Mouse (Mus musculus): Measurements from ENCODE around the gene Ccdc113. TPM values are rescaled to one million over a fixed set of nuclear protein-coding genes. Genes with fewer than 3 reads are reported as not detected.
A peak's percentile ranks its signal among the peaks of the same experiment; 100 is the strongest.

Ccdc113 gene
- polyA plus RNA-seq (2015; fragmentation: Nextera tagmentation; extraction: Ambion mirVana) = 1.9 and 3.0 TPM in 2 replicates

DNA sequence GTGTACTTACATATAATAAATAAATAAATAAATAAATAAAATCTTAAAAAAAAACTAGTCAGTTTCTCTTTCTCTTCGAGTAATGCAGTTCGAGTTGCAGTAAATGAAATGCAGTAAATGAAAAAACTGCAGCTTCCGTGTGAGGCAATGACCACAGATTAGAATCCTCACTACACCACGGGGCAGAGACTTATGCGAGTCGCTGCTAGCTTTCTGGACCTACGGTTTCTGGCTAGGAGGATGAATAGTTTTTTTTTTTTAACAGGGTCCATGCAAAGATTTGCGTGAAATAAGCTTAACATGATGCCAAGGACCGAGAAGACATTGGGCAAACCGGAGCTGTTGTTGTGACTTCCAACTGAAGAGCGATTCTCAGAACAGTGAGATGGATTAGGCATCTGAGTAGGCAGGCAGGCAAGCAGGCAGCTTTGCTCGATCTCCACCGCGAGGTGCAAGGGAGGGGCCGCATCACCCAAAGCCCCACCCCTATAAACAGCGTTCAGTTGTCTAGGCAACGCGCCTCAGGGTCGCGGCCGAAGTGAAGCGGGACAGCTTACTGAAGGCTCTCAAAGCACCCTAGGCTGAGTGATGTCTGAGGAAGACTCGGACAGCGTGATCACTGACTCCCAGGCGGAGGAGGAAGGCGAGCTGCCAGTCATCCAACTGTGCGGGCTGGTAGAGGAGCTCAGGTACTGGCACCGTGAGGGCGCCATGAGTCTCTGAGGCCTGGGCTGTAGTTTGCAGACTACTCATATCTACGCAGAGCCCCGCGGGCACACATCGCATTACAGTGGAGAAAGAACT is at the start of gene Ccdc113:
Ccdc113 (plus strand) TSS at position 502 of the 804 bp plus-strand sequence.
- peak; percentile 86 for ATAC-seq (ENCODE audit: low FRiP score)
- H3K9ac ChIP-seq = peak within 1 kb of the TSS; percentile 71
- no peaks in the 10 kb centered on the region for H3K27me3 ChIP-seq
- WGBS = 8% methylated on average over 33 of the region's 33 CpGs
- no peaks in the 10 kb centered on the region for H3K9me3 ChIP-seq
- H3K36me3 ChIP-seq = no peaks in the 10 kb centered on the region
- H3K4me1 ChIP-seq (replicated peaks) = peaks cover 12% of the 10 kb centered on the region
- 0 out of 2 replicates have a peak within 1 kb of the TSS, but pooled peaks have one; percentile 30 for H3K27ac ChIP-seq
- H3K4me2 ChIP-seq = peak within 1 kb of the TSS; percentile 82
- peak within 1 kb of the TSS; percentile 49 for H3K4me3 ChIP-seq

DNA sequence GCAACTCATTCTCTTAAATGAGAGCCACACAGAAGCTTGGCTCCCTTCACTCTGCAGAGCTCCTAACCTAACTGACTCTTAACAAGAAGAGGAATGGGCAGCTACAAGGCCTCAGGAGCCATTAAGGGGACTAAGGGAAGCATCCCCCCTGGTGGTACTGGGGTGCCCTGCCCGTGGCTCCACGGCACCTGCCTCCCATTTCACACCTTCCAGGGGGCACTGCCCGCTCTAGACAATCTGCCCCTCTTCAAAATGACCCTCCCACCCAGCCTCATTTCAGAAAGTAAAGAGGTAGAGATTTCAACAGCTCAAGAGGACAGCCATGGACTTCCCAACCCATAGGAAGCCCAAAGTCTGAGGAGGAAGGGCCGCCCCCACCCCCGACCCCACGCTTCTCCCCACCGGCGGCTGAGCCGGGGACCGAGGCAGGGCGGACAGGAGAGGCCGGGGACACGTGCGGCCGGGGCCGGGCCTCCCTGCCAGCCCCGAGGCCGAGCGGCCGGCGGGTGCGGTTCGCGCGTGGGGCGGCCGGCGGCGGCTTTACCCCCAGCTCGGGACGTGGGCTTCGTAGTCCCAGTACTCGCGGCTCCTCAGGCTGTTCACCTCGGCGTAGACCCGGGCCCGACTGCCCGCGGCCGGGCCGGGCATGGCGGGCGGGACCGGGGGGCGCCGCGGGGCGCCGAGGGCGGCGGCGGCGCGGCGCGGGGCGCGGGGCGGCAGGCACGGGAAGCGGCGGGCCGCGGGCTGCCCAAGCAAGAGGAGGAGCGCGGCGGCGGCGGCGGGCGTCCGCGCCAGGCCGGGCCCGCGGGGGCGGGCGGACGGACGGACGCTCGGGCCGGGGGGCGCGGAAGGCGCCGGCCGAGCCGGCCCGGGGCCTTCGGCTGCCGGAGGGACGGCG is 45.8 kb upstream of the Ccdc113 start:
- Histone ChIP-seq H3K4me3 (peak overlapping the region; percentile 97), H3K27ac (peak overlapping the region; percentile 76), H3K36me3 (peaks cover 23% of the 10 kb centered on the region), H3K4me1 (replicated peaks) (peaks cover 23% of the 10 kb centered on the region), H3K9me3 (no peaks in the 10 kb centered on the region), H3K9ac (peak overlapping the region; percentile 96), H3K4me2 (peak overlapping the region; percentile 96), H3K27me3 (no peaks in the 10 kb centered on the region)
- ATAC-seq (ENCODE audit: low FRiP score) = peak; percentile 23
- under 1% methylated on average over 61 of the region's 95 CpGs for WGBS

DNA sequence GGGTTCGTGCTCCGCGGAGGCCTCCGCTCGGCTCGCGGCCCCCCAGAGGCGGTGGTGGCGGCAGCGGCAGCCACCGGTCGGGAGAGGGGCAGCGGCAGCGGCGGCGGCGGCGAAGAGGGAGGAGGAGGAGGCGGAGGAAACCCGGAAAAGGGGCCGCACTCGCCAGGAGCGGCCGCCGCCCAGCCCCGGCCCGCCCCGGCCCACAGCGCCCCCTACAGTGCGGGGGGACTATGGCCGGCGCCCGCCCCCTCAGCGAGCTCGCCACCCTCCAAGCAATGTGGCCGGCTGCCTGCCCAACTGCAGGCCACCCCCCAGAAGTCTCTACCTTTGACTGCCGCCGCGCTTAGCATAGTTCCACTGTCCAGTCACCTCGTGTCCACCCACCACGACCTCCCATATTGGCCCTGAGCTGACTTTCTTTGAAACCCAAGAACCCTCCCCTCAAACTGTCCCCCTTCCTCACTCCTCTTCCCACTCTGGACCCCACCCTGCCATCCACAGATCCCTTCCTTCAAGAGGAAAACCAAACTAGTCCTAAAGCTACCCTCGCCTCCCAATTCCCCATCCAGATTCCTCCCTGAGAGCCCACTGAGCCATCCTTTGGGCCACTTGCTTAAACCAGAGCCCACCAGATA is 45.1 kb upstream of the Ccdc113 start:
- Histone ChIP-seq H3K9me3 (no peaks in the 10 kb centered on the region), H3K36me3 (peaks cover 16% of the 10 kb centered on the region), H3K4me1 (replicated peaks) (peaks cover 23% of the 10 kb centered on the region), H3K4me2 (peak overlapping the region; percentile 64), H3K9ac (peak overlapping the region; percentile 96), H3K27me3 (no peaks in the 10 kb centered on the region), H3K4me3 (peak overlapping the region; percentile 97), H3K27ac (peak overlapping the region; percentile 76)
- whole genome bisulfite sequencing = 2% methylated on average over 13 of the region's 42 CpGs
- peak; percentile 89 for ATAC-seq (ENCODE audit: low FRiP score)

DNA sequence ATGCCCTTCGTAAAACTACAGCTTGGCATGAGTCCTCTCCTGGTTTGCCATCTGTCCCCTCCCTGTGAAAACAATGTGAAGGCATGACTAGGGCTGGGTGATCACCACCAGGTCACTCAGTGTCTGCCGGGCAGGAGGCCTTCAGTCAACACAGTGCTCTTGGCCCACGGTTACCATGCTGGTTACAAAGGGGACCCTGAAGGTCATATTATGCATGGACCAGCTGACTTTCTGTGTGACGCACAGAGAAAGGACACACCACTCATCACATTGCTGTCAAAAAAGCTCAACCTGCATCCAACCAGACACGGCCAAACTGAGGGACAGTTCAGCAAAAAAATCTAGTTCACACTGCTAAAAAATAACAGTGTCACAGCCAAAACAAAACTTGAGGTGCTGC is 43.9 kb upstream of the Ccdc113 start, which contains the start of gene Csnk2a2:
Csnk2a2 (minus strand) TSS at position 34 of the 400 bp plus-strand sequence.
- no peak for ATAC-seq (ENCODE audit: low FRiP score)
- no peaks in the 10 kb centered on the region for H3K9me3 ChIP-seq
- peak within 1 kb of the TSS; percentile 64 for H3K4me2 ChIP-seq
- H3K36me3 ChIP-seq = peaks cover 6% of the 10 kb centered on the region
- WGBS = 78% methylated on average over 5 of the region's 5 CpGs
- H3K9ac ChIP-seq = peak within 1 kb of the TSS; percentile 96
- H3K27ac ChIP-seq = no peak within 1 kb of the TSS
- H3K4me1 ChIP-seq (replicated peaks) = peaks cover 23% of the 10 kb centered on the region
- H3K4me3 ChIP-seq = peak within 1 kb of the TSS; percentile 97
- no peaks in the 10 kb centered on the region for H3K27me3 ChIP-seq

DNA sequence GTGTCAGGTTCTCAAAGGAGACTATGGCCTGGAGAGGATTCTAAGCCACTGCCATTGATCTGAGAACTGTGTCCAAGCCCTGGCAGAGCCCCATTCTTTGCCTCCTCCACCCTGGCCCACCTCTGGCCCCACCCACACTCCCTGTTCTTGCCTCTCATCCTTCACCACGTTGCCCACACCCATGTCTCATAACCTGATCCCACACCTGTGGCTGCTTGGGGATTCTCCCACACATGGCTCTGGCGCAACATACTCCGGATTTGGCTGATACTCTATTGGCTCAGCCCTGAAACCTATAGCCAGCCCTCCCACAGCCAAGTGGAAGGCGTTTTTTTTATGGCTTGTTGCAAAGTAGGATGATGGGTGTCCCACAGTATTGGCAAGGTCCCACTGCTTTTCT is 41.8 kb upstream of the Ccdc113 start:
- Histone ChIP-seq H3K9ac (no peak overlapping the region), H3K27ac (no peak overlapping the region), H3K4me3 (no peak overlapping the region), H3K4me1 (replicated peaks) (peaks cover 14% of the 10 kb centered on the region), H3K27me3 (no peaks in the 10 kb centered on the region), H3K4me2 (no peak overlapping the region), H3K36me3 (no peaks in the 10 kb centered on the region), H3K9me3 (no peaks in the 10 kb centered on the region)
- no peak for ATAC-seq (ENCODE audit: low FRiP score)
- 76% methylated on average over 4 of the region's 4 CpGs for WGBS

DNA sequence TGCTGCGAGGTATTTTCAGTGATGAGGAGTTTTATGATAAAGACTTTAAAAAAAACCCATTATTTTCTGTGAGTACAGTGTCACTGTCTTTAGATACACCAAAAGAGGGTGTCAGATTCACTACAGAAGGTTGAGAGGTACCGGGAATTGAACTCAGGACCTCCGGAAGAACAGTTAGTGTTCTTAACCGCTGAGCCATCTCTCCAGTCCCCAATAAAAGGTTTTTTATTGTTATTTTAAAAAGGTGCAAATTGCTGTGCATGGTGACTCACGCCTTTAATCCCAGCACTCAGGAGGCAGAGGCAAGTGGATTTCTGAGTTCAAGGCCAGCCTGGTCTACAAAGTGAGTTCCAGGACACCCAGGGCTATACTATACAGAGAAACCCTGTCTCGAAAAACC is 38.4 kb upstream of the Ccdc113 start:
- Histone ChIP-seq H3K9ac (no peak overlapping the region), H3K4me2 (no peak overlapping the region), H3K4me1 (replicated peaks) (no peaks in the 10 kb centered on the region), H3K27me3 (no peaks in the 10 kb centered on the region), H3K36me3 (no peaks in the 10 kb centered on the region), H3K9me3 (no peaks in the 10 kb centered on the region), H3K4me3 (no peak overlapping the region), H3K27ac (no peak overlapping the region)
- no peak for ATAC-seq (ENCODE audit: low FRiP score)
- 80% methylated on average over 6 of the region's 6 CpGs for WGBS

DNA sequence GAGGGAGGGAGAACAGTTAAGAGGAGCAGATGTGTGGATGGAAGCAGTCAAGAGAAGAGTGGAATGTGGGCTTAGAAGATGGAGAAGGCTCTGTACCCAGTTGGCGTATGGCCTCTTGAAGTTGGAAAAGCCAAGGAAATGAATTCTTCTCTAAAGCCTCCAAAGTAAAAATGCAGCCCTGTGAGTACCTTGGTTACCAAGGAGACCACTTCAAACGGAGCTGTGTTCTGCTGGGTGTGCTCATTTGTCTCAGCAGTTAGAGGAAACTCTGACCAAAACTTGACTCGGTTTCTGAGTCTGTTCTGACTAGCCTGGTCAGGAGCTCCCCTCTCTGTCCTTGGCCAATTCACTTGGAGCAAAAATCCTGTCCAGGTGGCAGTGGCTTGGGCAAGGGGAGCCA is 37.5 kb upstream of the Ccdc113 start:
- no peak overlapping the region for H3K27ac ChIP-seq
- H3K4me3 ChIP-seq = no peak overlapping the region
- H3K4me1 ChIP-seq (replicated peaks) = no peaks in the 10 kb centered on the region
- H3K36me3 ChIP-seq = no peaks in the 10 kb centered on the region
- no peak overlapping the region for H3K9ac ChIP-seq
- no peaks in the 10 kb centered on the region for H3K9me3 ChIP-seq
- H3K4me2 ChIP-seq = no peak overlapping the region
- WGBS = 45% methylated on average over 3 of the region's 3 CpGs
- no peaks in the 10 kb centered on the region for H3K27me3 ChIP-seq
- ATAC-seq (ENCODE audit: low FRiP score) = no peak

DNA sequence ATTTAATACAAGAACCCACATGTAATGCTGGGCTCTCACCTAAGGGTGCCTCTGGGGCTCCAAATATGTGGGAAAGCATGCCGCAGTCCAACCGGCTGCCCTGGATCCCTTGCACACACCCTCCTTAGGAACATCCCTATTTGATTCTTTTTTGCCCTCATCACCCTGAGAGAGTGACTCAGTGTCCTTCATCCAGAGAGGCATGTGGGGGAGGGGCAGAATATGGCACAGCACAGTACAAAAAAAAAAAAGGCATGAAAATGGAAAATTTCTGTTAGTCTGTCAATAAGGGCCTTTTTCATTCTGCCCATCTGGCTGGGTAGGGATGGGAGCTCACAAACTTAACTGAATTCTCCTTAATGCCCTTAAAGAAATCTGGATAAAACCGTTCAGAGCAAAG is 36.1 kb upstream of the Ccdc113 start:
- no peak overlapping the region for H3K9ac ChIP-seq
- no peaks in the 10 kb centered on the region for H3K4me1 ChIP-seq (replicated peaks)
- ATAC-seq (ENCODE audit: low FRiP score) = no peak
- H3K27ac ChIP-seq = no peak overlapping the region
- no peaks in the 10 kb centered on the region for H3K27me3 ChIP-seq
- H3K9me3 ChIP-seq = no peaks in the 10 kb centered on the region
- WGBS = 81% methylated on average over 3 of the region's 3 CpGs
- H3K36me3 ChIP-seq = no peaks in the 10 kb centered on the region
- H3K4me2 ChIP-seq = no peak overlapping the region
- no peak overlapping the region for H3K4me3 ChIP-seq

DNA sequence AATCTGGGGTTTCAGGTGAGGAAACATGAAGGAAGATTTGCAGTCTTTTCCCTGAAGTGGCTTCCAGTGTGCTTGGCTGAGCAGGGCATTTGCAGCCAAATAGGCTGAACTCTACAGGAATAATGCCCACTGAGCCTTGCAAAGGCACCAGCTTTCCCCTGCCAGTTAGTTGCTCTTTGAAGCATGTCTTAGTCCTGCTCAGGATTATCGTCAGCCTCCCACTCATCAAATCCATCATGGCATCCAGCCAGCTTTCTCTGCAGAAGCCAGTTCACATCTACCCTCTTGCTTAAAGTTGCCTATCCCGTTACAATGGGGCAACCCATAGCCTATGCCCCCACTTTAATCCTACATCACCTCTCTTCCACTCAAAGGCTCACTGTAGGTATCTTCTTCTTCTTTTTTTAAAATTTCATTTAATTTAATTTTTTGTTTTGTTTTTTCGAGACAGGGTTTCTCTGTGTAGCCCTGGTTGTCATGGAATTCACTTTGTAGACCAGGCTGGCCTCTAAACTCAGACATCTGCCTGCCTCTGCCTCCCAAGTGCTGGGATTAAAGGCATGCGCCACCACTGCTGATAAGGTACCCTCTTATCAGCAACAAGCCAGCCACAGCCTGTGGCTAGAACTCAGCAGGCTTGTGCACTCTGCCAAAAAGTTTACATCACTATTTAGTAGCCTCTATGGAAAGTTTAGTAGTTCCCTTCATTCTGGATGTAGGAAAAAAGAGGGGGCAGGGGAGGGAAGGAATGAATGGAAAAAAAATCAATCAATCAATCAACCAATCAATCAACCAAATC is 34.4 kb upstream of the Ccdc113 start:
- Histone ChIP-seq H3K36me3 (no peaks in the 10 kb centered on the region), H3K9ac (no peak overlapping the region), H3K4me2 (no peak overlapping the region), H3K27ac (no peak overlapping the region), H3K9me3 (no peaks in the 10 kb centered on the region), H3K4me3 (no peak overlapping the region), H3K4me1 (replicated peaks) (no peaks in the 10 kb centered on the region), H3K27me3 (no peaks in the 10 kb centered on the region)
- no peak for ATAC-seq (ENCODE audit: low FRiP score)
- 77% methylated on average over 4 of the region's 4 CpGs for WGBS

DNA sequence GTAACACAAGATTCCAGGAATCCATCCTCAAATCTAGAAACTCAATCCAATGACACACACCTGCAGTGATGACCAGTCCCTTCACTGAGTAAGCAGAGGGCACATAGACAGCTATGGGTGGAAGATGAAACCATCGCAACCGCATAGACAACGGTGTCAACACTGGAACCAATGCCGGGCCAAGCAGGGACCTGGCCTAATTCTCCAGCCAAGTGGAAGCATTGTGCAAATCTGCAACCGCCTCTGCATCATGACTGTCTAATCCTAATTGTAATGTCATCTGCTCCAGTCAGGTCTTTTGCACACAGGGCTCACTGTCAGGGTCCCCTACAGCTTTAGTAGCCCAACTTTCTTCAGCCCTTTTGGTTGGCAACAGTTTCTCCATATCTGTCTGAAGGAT is 33.4 kb upstream of the Ccdc113 start:
- Histone ChIP-seq H3K9ac (no peak overlapping the region), H3K4me2 (no peak overlapping the region), H3K4me3 (no peak overlapping the region), H3K9me3 (no peaks in the 10 kb centered on the region), H3K27ac (no peak overlapping the region), H3K27me3 (no peaks in the 10 kb centered on the region), H3K36me3 (no peaks in the 10 kb centered on the region), H3K4me1 (replicated peaks) (no peaks in the 10 kb centered on the region)
- WGBS = 94% methylated on average over 5 of the region's 5 CpGs
- no peak for ATAC-seq (ENCODE audit: low FRiP score)

DNA sequence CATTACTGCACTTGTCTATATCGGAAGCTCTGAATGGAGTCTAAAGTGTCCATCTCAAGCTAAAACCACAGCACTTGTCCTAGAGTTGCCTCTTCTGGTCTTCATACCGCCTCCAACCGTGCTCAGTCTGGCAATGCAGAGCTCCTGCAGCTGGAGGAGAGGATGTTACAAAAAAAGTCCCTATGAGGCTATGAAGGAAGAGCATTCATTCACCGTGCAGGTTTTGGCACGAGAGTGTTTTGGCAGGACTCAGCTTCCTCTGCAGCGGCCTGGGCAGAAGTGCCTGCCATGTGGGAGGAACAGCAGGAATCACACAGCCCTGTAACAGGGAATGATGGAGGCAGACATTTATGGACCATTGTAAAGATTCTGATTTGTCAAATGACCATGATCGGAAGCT is 31.5 kb upstream of the Ccdc113 start:
- Histone ChIP-seq H3K36me3 (no peaks in the 10 kb centered on the region), H3K9me3 (no peaks in the 10 kb centered on the region), H3K4me1 (replicated peaks) (no peaks in the 10 kb centered on the region), H3K9ac (no peak overlapping the region), H3K27me3 (no peaks in the 10 kb centered on the region), H3K4me3 (no peak overlapping the region), H3K4me2 (no peak overlapping the region), H3K27ac (no peak overlapping the region)
- no peak for ATAC-seq (ENCODE audit: low FRiP score)
- WGBS = 85% methylated on average over 7 of the region's 7 CpGs

Measured in hindbrain, embryonic 13.5 days (tissue).